Mouse (Mus musculus): Measurements from ENCODE around the gene Tmem52b.

DNA sequence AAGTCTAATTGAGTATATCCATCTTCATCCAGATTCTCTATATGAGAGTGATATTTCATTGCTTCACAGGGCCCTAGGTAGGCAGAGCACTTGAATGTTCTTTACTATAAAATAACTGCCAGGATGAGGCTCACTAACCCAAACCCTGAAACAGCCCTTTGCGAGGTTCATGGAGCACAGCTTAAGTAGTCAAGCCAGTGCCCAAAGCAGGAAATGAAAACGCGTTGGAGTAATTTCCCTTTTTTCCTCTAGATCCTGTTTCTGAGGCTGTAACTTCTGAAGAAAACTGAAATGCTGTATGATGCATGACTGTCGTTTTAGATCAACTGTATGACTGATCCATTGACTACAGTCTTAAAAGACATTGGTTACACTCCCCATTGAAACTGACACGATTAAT, 39.7 kb upstream of the Tmem52b start:
- TF ChIP-seq CTCF (IDR thresholded peaks at IDR 0.05; ENCODE audit: low read depth): no peak
- no peak for TF ChIP-seq EP300 (IDR thresholded peaks at IDR 0.05; ENCODE audit: low read depth)

All from liver, embryonic 14.5 days (tissue).